Mouse (Mus musculus): Measurements from ENCODE around the gene Isyna1. TPM values are rescaled to one million over a fixed set of nuclear protein-coding genes. Genes with fewer than 3 reads are reported as not detected.

The Isyna1 gene
- polyA plus RNA-seq, 1 experiment from 2014 or later: 171 TPM

GRCm38 (mm10) chr8:70611849-70612248 is 17.7 kb downstream of the Isyna1 start:
- peak overlapping the region; percentile 85 for H3K4me2 ChIP-seq (ENCODE audit: low read length)
- H3K4me3 ChIP-seq (ENCODE audit: low read depth, low read length): peak overlapping the region; percentile 35
- peak overlapping the region; percentile 62 for H3K9ac ChIP-seq (ENCODE audit: low read depth, low read length)
- no peak for ATAC-seq
- H3K27me3 ChIP-seq (ENCODE audit: control insufficient read depth, insufficient read depth, low read depth, low read length): no peaks in the 10 kb centered on the region
- WGBS: 0% methylated on average over 6 of the region's 6 CpGs
- peaks cover 38% of the 10 kb centered on the region for H3K4me1 ChIP-seq (ENCODE audit: control insufficient read depth, insufficient read depth, low read length)
- H3K9me3 ChIP-seq (replicated peaks; ENCODE audit: control insufficient read depth, low read length, poor library complexity, severe bottlenecking): no peaks in the 10 kb centered on the region
- no peaks in the 10 kb centered on the region for H3K36me3 ChIP-seq (ENCODE audit: control insufficient read depth, insufficient read depth, low read length)
- H3K27ac ChIP-seq (ENCODE audit: low read length): peak overlapping the region; percentile 58

GRCm38 (mm10) chr8:70613763-70614162 is 19.6 kb downstream of the Isyna1 start:
- Histone ChIP-seq H3K9ac (ENCODE audit: low read depth, low read length) (no peak overlapping the region), H3K27me3 (ENCODE audit: control insufficient read depth, insufficient read depth, low read depth, low read length) (no peaks in the 10 kb centered on the region), H3K4me3 (ENCODE audit: low read depth, low read length) (no peak overlapping the region), H3K27ac (ENCODE audit: low read length) (no peak overlapping the region), H3K9me3 (replicated peaks; ENCODE audit: control insufficient read depth, low read length, poor library complexity, severe bottlenecking) (no peaks in the 10 kb centered on the region), H3K36me3 (ENCODE audit: control insufficient read depth, insufficient read depth, low read length) (no peaks in the 10 kb centered on the region), H3K4me1 (ENCODE audit: control insufficient read depth, insufficient read depth, low read length) (peaks cover 26% of the 10 kb centered on the region), H3K4me2 (ENCODE audit: low read length) (no peak overlapping the region)
- WGBS: 20% methylated on average over 1 of the region's 1 CpGs
- ATAC-seq: no peak

- no peaks in the 10 kb centered on the region for H3K9me3 ChIP-seq (replicated peaks; ENCODE audit: control insufficient read depth, low read length, poor library complexity, severe bottlenecking)
- no peak overlapping the region for H3K9ac ChIP-seq (ENCODE audit: low read depth, low read length)
- no peak overlapping the region for H3K4me3 ChIP-seq (ENCODE audit: low read depth, low read length)
- no peak overlapping the region for H3K4me2 ChIP-seq (ENCODE audit: low read length)
- H3K27ac ChIP-seq (ENCODE audit: low read length): no peak overlapping the region
- peaks cover 20% of the 10 kb centered on the region for H3K4me1 ChIP-seq (ENCODE audit: control insufficient read depth, insufficient read depth, low read length)
- no peak for ATAC-seq
- no peaks in the 10 kb centered on the region for H3K36me3 ChIP-seq (ENCODE audit: control insufficient read depth, insufficient read depth, low read length)
- 76% methylated on average over 5 of the region's 5 CpGs for WGBS
- H3K27me3 ChIP-seq (ENCODE audit: control insufficient read depth, insufficient read depth, low read depth, low read length): no peaks in the 10 kb centered on the region
Observed at GRCm38 (mm10) chr8:70614469-70614868, 20.3 kb downstream of the Isyna1 start.

DNA sequence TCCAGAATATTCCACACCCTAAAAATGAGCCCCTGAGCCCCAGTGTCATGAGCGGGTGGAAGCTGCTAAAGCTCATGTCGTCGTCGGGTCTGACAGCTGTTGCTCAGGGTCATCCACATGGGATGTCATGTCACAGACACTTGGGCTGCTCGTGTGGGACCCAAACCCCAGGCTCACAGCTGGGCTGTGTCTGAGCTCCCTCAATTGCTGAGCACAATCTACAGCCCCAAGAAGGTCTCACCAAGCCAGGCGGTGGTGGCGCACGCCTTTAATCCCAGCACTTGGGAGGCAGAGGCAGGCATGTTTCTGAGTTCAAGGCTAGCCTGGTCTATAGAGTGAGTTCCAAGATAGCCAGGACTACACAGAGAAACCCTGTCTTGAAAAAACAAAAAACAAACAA is 21.1 kb downstream of the Isyna1 start:
- H3K36me3 ChIP-seq (ENCODE audit: control insufficient read depth, insufficient read depth, low read length): no peaks in the 10 kb centered on the region
- no peak for ATAC-seq
- no peak overlapping the region for H3K27ac ChIP-seq (ENCODE audit: low read length)
- no peaks in the 10 kb centered on the region for H3K27me3 ChIP-seq (ENCODE audit: control insufficient read depth, insufficient read depth, low read depth, low read length)
- H3K9me3 ChIP-seq (replicated peaks; ENCODE audit: control insufficient read depth, low read length, poor library complexity, severe bottlenecking): no peaks in the 10 kb centered on the region
- no peak overlapping the region for H3K4me3 ChIP-seq (ENCODE audit: low read depth, low read length)
- 86% methylated on average over 8 of the region's 8 CpGs for WGBS
- H3K4me2 ChIP-seq (ENCODE audit: low read length): no peak overlapping the region
- no peak overlapping the region for H3K9ac ChIP-seq (ENCODE audit: low read depth, low read length)
- peaks cover 11% of the 10 kb centered on the region for H3K4me1 ChIP-seq (ENCODE audit: control insufficient read depth, insufficient read depth, low read length)

- Histone ChIP-seq H3K4me1 (ENCODE audit: control insufficient read depth, insufficient read depth, low read length) (peaks cover 9% of the 10 kb centered on the region), H3K36me3 (ENCODE audit: control insufficient read depth, insufficient read depth, low read length) (no peaks in the 10 kb centered on the region), H3K4me2 (ENCODE audit: low read length) (no peak within 1 kb of the TSS), H3K9me3 (replicated peaks; ENCODE audit: control insufficient read depth, low read length, poor library complexity, severe bottlenecking) (no peaks in the 10 kb centered on the region), H3K27me3 (ENCODE audit: control insufficient read depth, insufficient read depth, low read depth, low read length) (no peaks in the 10 kb centered on the region), H3K27ac (ENCODE audit: low read length) (no peak within 1 kb of the TSS), H3K4me3 (ENCODE audit: low read depth, low read length) (no peak within 1 kb of the TSS), H3K9ac (ENCODE audit: low read depth, low read length) (0 out of 2 replicates have a peak within 1 kb of the TSS, but pooled peaks have one; percentile 7)
- WGBS: 81% methylated on average over 3 of the region's 3 CpGs
- ATAC-seq: no peak
Observed at GRCm38 (mm10) chr8:70615894-70616293, 21.7 kb downstream of the Isyna1 start, which contains the start of gene Lrrc25. TSS of gene Lrrc25 (plus strand) at chr8:70616155.

DNA sequence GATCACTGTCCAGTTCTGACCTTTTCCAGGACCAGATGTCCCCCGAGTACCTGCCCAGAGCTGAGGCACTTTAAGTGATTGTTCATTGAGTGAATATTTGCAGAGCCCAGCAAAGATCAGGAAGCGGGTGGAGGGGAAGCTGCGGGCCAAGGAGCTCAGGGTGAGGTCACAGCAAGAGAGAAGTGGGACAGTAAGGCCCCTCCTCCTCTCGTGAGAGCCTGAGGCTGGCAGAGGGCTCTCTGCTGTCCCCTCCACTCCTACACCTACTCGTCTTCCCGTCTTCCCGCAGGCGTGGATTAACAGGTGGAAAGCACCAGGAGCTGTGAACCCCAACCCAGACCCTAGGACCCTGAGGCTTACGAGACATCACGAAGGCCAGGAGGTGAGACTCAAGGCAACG is 22.5 kb downstream of the Isyna1 start:
- WGBS: 61% methylated on average over 11 of the region's 11 CpGs
- Histone ChIP-seq H3K4me2 (ENCODE audit: low read length) (no peak overlapping the region), H3K4me3 (ENCODE audit: low read depth, low read length) (no peak overlapping the region), H3K36me3 (ENCODE audit: control insufficient read depth, insufficient read depth, low read length) (no peaks in the 10 kb centered on the region), H3K27me3 (ENCODE audit: control insufficient read depth, insufficient read depth, low read depth, low read length) (no peaks in the 10 kb centered on the region), H3K9ac (ENCODE audit: low read depth, low read length) (no peak overlapping the region), H3K27ac (ENCODE audit: low read length) (no peak overlapping the region), H3K9me3 (replicated peaks; ENCODE audit: control insufficient read depth, low read length, poor library complexity, severe bottlenecking) (no peaks in the 10 kb centered on the region), H3K4me1 (ENCODE audit: control insufficient read depth, insufficient read depth, low read length) (peaks cover 2% of the 10 kb centered on the region; the same call in 1 of the 2 replicates)
- ATAC-seq: no peak

- Histone ChIP-seq H3K27ac (ENCODE audit: low read length) (no peak overlapping the region), H3K9me3 (replicated peaks; ENCODE audit: control insufficient read depth, low read length, poor library complexity, severe bottlenecking) (no peaks in the 10 kb centered on the region), H3K4me3 (ENCODE audit: low read depth, low read length) (no peak overlapping the region), H3K4me2 (ENCODE audit: low read length) (no peak overlapping the region), H3K9ac (ENCODE audit: low read depth, low read length) (no peak overlapping the region), H3K36me3 (ENCODE audit: control insufficient read depth, insufficient read depth, low read length) (no peaks in the 10 kb centered on the region), H3K27me3 (ENCODE audit: control insufficient read depth, insufficient read depth, low read depth, low read length) (no peaks in the 10 kb centered on the region), H3K4me1 (ENCODE audit: control insufficient read depth, insufficient read depth, low read length) (no peaks in the 10 kb centered on the region)
- ATAC-seq: no peak
- 83% methylated on average over 11 of the region's 11 CpGs for WGBS
Observed at GRCm38 (mm10) chr8:70617985-70618384, 23.8 kb downstream of the Isyna1 start.

- no peak overlapping the region for H3K27ac ChIP-seq (ENCODE audit: low read length)
- H3K36me3 ChIP-seq (ENCODE audit: control insufficient read depth, insufficient read depth, low read length): no peaks in the 10 kb centered on the region
- H3K4me1 ChIP-seq (ENCODE audit: control insufficient read depth, insufficient read depth, low read length): no peaks in the 10 kb centered on the region
- 27% methylated on average over 9 of the region's 9 CpGs for WGBS
- H3K27me3 ChIP-seq (ENCODE audit: control insufficient read depth, insufficient read depth, low read depth, low read length): no peaks in the 10 kb centered on the region
- no peak for ATAC-seq
- no peak overlapping the region for H3K9ac ChIP-seq (ENCODE audit: low read depth, low read length)
- no peak overlapping the region for H3K4me3 ChIP-seq (ENCODE audit: low read depth, low read length)
- H3K9me3 ChIP-seq (replicated peaks; ENCODE audit: control insufficient read depth, low read length, poor library complexity, severe bottlenecking): no peaks in the 10 kb centered on the region
- H3K4me2 ChIP-seq (ENCODE audit: low read length): no peak overlapping the region
Observed at GRCm38 (mm10) chr8:70618888-70619334, 24.7 kb downstream of the Isyna1 start.

GRCm38 (mm10) chr8:70622220-70622619 is 28.0 kb downstream of the Isyna1 start:
- no peak overlapping the region for H3K27ac ChIP-seq (ENCODE audit: low read length)
- 67% methylated on average over 3 of the region's 3 CpGs for WGBS
- H3K27me3 ChIP-seq (ENCODE audit: control insufficient read depth, insufficient read depth, low read depth, low read length): no peaks in the 10 kb centered on the region
- no peak overlapping the region for H3K4me3 ChIP-seq (ENCODE audit: low read depth, low read length)
- no peaks in the 10 kb centered on the region for H3K36me3 ChIP-seq (ENCODE audit: control insufficient read depth, insufficient read depth, low read length)
- ATAC-seq: no peak
- H3K4me2 ChIP-seq (ENCODE audit: low read length): no peak overlapping the region
- no peaks in the 10 kb centered on the region for H3K9me3 ChIP-seq (replicated peaks; ENCODE audit: control insufficient read depth, low read length, poor library complexity, severe bottlenecking)
- H3K9ac ChIP-seq (ENCODE audit: low read depth, low read length): no peak overlapping the region
- H3K4me1 ChIP-seq (ENCODE audit: control insufficient read depth, insufficient read depth, low read length): no peaks in the 10 kb centered on the region
